Mouse (Mus musculus) heart, embryonic 13.5 days (tissue): ENCODE results near the gene Ddx20. TPM values are rescaled to one million over a fixed set of nuclear protein-coding genes. Genes with fewer than 3 reads are reported as not detected.

Source experiments
- polyA plus RNA-seq: library from polyadenylated mRNA; unstranded; fragments of >200 nt; fragmentation: Nextera tagmentation; extraction: Ambion mirVana; gene quantifications from 2 replicates; pipeline ENCODE4 v1.2.1, GENCODE M21; 2015

The Ddx20 gene
- polyA plus RNA-seq, 1 experiment from 2014 or later, result 18.1 TPM

Other genes with a start within 250 kb of the Ddx20 start
- gene Kcnd3, start 235.2 kb downstream of the Ddx20 start, polyA plus RNA-seq, result 0.67 and 0.74 TPM in 2 replicates
- gene Inka2, start 17.0 kb upstream of the Ddx20 start, polyA plus RNA-seq, result 2.0 and 2.3 TPM in 2 replicates
- 81.3 and 91.9 TPM in 2 replicates for gene Rap1a, start 113.8 kb upstream of the Ddx20 start, polyA plus RNA-seq
- 0.11 and 0.17 TPM in 2 replicates for gene Adora3, start 183.3 kb upstream of the Ddx20 start, polyA plus RNA-seq
- gene Tmigd3, start 183.3 kb upstream of the Ddx20 start, polyA plus RNA-seq, result 0.42 and 0.56 TPM in 2 replicates
- 2.1 and 2.3 TPM in 2 replicates for gene I830077J02Rik, start 245.1 kb upstream of the Ddx20 start, polyA plus RNA-seq